Mouse (Mus musculus): Measurements from ENCODE around the gene Mast2. TPM values are rescaled to one million over a fixed set of nuclear protein-coding genes. Genes with fewer than 3 reads are reported as not detected.
A peak's percentile ranks its signal among the peaks of the same experiment; 100 is the strongest.

Gene Mast2
- polyA plus RNA-seq, 1 experiment from 2014 or later: 19.5 TPM

GRCm38 (mm10) chr4:116451553-116451952, 12.4 kb downstream of the Mast2 start:
- H3K27ac ChIP-seq: no peak overlapping the region
- no peaks in the 10 kb centered on the region for H3K9me3 ChIP-seq
- DNase-seq (ENCODE audit: low spot score): no peak
- no peaks in the 10 kb centered on the region for H3K4me1 ChIP-seq (replicated peaks)
- no peaks in the 10 kb centered on the region for H3K27me3 ChIP-seq (ENCODE audit: insufficient read depth, poor library complexity, severe bottlenecking)
- no peak overlapping the region for H3K4me3 ChIP-seq
- H3K36me3 ChIP-seq: peaks cover 10% of the 10 kb centered on the region

- Histone ChIP-seq H3K36me3 (peaks cover 10% of the 10 kb centered on the region), H3K27ac (no peak overlapping the region), H3K27me3 (ENCODE audit: insufficient read depth, poor library complexity, severe bottlenecking) (no peaks in the 10 kb centered on the region), H3K4me1 (replicated peaks) (no peaks in the 10 kb centered on the region), H3K4me3 (no peak overlapping the region), H3K9me3 (no peaks in the 10 kb centered on the region)
- no peak for DNase-seq (ENCODE audit: low spot score)
Observed at GRCm38 (mm10) chr4:116449951-116450350, 14.0 kb downstream of the Mast2 start.

GRCm38 (mm10) chr4:116448673-116449072, 15.3 kb downstream of the Mast2 start:
- H3K9me3 ChIP-seq: no peaks in the 10 kb centered on the region
- no peaks in the 10 kb centered on the region for H3K4me1 ChIP-seq (replicated peaks)
- 53% methylated on average over 8 of the region's 8 CpGs for WGBS
- peak; percentile 30 for DNase-seq (ENCODE audit: low spot score)
- H3K27me3 ChIP-seq (ENCODE audit: insufficient read depth, poor library complexity, severe bottlenecking): no peaks in the 10 kb centered on the region
- no peak overlapping the region for H3K4me3 ChIP-seq
- H3K36me3 ChIP-seq: peaks cover 6% of the 10 kb centered on the region
- H3K27ac ChIP-seq: no peak overlapping the region

- Histone ChIP-seq H3K9me3 (no peaks in the 10 kb centered on the region), H3K4me3 (no peak overlapping the region), H3K27me3 (ENCODE audit: insufficient read depth, poor library complexity, severe bottlenecking) (no peaks in the 10 kb centered on the region), H3K4me1 (replicated peaks) (no peaks in the 10 kb centered on the region), H3K27ac (no peak overlapping the region), H3K36me3 (peaks cover 2% of the 10 kb centered on the region; the same call in 1 of the 2 replicates)
- 92% methylated on average over 1 of the region's 1 CpGs for WGBS
- DNase-seq (ENCODE audit: low spot score): no peak
Observed at GRCm38 (mm10) chr4:116439383-116439782, 24.6 kb downstream of the Mast2 start.

- no peak overlapping the region for H3K4me3 ChIP-seq
- H3K27me3 ChIP-seq (ENCODE audit: insufficient read depth, poor library complexity, severe bottlenecking): no peaks in the 10 kb centered on the region
- H3K36me3 ChIP-seq: peaks cover 10% of the 10 kb centered on the region
- H3K27ac ChIP-seq: no peak overlapping the region
- no peaks in the 10 kb centered on the region for H3K9me3 ChIP-seq
- DNase-seq (ENCODE audit: low spot score): no peak
- no peaks in the 10 kb centered on the region for H3K4me1 ChIP-seq (replicated peaks)
Observed at GRCm38 (mm10) chr4:116438561-116438960, 25.4 kb downstream of the Mast2 start.

- no peaks in the 10 kb centered on the region for H3K4me1 ChIP-seq (replicated peaks)
- H3K36me3 ChIP-seq: peaks cover 24% of the 10 kb centered on the region
- DNase-seq (ENCODE audit: low spot score): no peak
- WGBS: 94% methylated on average over 4 of the region's 4 CpGs
- H3K27me3 ChIP-seq (ENCODE audit: insufficient read depth, poor library complexity, severe bottlenecking): no peaks in the 10 kb centered on the region
- H3K9me3 ChIP-seq: no peaks in the 10 kb centered on the region
- H3K4me3 ChIP-seq: no peak overlapping the region
- H3K27ac ChIP-seq: no peak overlapping the region
Observed at GRCm38 (mm10) chr4:116435626-116436025, 28.4 kb downstream of the Mast2 start.

GRCm38 (mm10) chr4:116422186-116422585, 41.8 kb downstream of the Mast2 start:
- Histone ChIP-seq H3K27ac (no peak overlapping the region), H3K4me1 (replicated peaks) (no peaks in the 10 kb centered on the region), H3K9me3 (no peaks in the 10 kb centered on the region), H3K36me3 (peaks cover 46% of the 10 kb centered on the region), H3K4me3 (no peak overlapping the region), H3K27me3 (ENCODE audit: insufficient read depth, poor library complexity, severe bottlenecking) (no peaks in the 10 kb centered on the region)
- 86% methylated on average over 1 of the region's 1 CpGs for WGBS
- no peak for DNase-seq (ENCODE audit: low spot score)

GRCm38 (mm10) chr4:116421170-116421569, 42.8 kb downstream of the Mast2 start:
- DNase-seq (ENCODE audit: low spot score): no peak
- no peak overlapping the region for H3K27ac ChIP-seq
- H3K4me3 ChIP-seq: no peak overlapping the region
- WGBS: 96% methylated on average over 3 of the region's 3 CpGs
- H3K36me3 ChIP-seq: peaks cover 46% of the 10 kb centered on the region
- no peaks in the 10 kb centered on the region for H3K27me3 ChIP-seq (ENCODE audit: insufficient read depth, poor library complexity, severe bottlenecking)
- H3K9me3 ChIP-seq: no peaks in the 10 kb centered on the region
- no peaks in the 10 kb centered on the region for H3K4me1 ChIP-seq (replicated peaks)

GRCm38 (mm10) chr4:116412993-116413392, 51.0 kb downstream of the Mast2 start:
- 80% methylated on average over 1 of the region's 1 CpGs for WGBS

GRCm38 (mm10) chr4:116411401-116411800, 52.6 kb downstream of the Mast2 start:
- no peak overlapping the region for H3K4me3 ChIP-seq
- H3K4me1 ChIP-seq (replicated peaks): peaks cover 11% of the 10 kb centered on the region
- H3K27me3 ChIP-seq (ENCODE audit: insufficient read depth, poor library complexity, severe bottlenecking): no peaks in the 10 kb centered on the region
- H3K27ac ChIP-seq: no peak overlapping the region
- DNase-seq (ENCODE audit: low spot score): no peak
- H3K9me3 ChIP-seq: no peaks in the 10 kb centered on the region
- H3K36me3 ChIP-seq: no peaks in the 10 kb centered on the region

More at GRCm38 (mm10) chr4:116412993-116413392, 51.0 kb downstream of the Mast2 start:
- Histone ChIP-seq H3K9me3 (no peaks in the 10 kb centered on the region), H3K36me3 (peaks cover 2% of the 10 kb centered on the region; the same call in 1 of the 2 replicates), H3K27ac (no peak overlapping the region), H3K4me1 (replicated peaks) (peaks cover 7% of the 10 kb centered on the region; the same call in 1 of the 2 replicates), H3K27me3 (ENCODE audit: insufficient read depth, poor library complexity, severe bottlenecking) (no peaks in the 10 kb centered on the region), H3K4me3 (no peak overlapping the region)
- DNase-seq (ENCODE audit: low spot score): no peak

GRCm38 (mm10) chr4:116406668-116407067, 57.3 kb downstream of the Mast2 start:
- no peak overlapping the region for H3K4me3 ChIP-seq
- H3K27me3 ChIP-seq (ENCODE audit: insufficient read depth, poor library complexity, severe bottlenecking): no peaks in the 10 kb centered on the region
- no peak overlapping the region for H3K27ac ChIP-seq
- no peaks in the 10 kb centered on the region for H3K9me3 ChIP-seq
- no peaks in the 10 kb centered on the region for H3K36me3 ChIP-seq
- whole genome bisulfite sequencing: 85% methylated on average over 2 of the region's 2 CpGs
- no peak for DNase-seq (ENCODE audit: low spot score)
- H3K4me1 ChIP-seq (replicated peaks): peaks cover 17% of the 10 kb centered on the region

- H3K4me1 ChIP-seq (replicated peaks): peaks cover 17% of the 10 kb centered on the region
- no peaks in the 10 kb centered on the region for H3K27me3 ChIP-seq (ENCODE audit: insufficient read depth, poor library complexity, severe bottlenecking)
- peak overlapping the region; percentile 82 for H3K27ac ChIP-seq
- H3K36me3 ChIP-seq: no peaks in the 10 kb centered on the region
- WGBS: 25% methylated on average over 8 of the region's 8 CpGs
- peak overlapping the region; percentile 36 for H3K4me3 ChIP-seq
- peak; percentile 22 for DNase-seq (ENCODE audit: low spot score)
- H3K9me3 ChIP-seq: no peaks in the 10 kb centered on the region
Observed at GRCm38 (mm10) chr4:116405955-116406351, 58.0 kb downstream of the Mast2 start.

GRCm38 (mm10) chr4:116405276-116405954, 58.6 kb downstream of the Mast2 start:
- Histone ChIP-seq H3K27ac (peak overlapping the region; percentile 82), H3K9me3 (no peaks in the 10 kb centered on the region), H3K36me3 (no peaks in the 10 kb centered on the region), H3K4me3 (peak overlapping the region; percentile 36), H3K27me3 (ENCODE audit: insufficient read depth, poor library complexity, severe bottlenecking) (no peaks in the 10 kb centered on the region), H3K4me1 (replicated peaks) (peaks cover 17% of the 10 kb centered on the region)
- DNase-seq (ENCODE audit: low spot score): no peak
- 45% methylated on average over 7 of the region's 7 CpGs for WGBS

GRCm38 (mm10) chr4:116403884-116404283, 60.1 kb downstream of the Mast2 start:
- 89% methylated on average over 2 of the region's 2 CpGs for WGBS
- Histone ChIP-seq H3K27me3 (ENCODE audit: insufficient read depth, poor library complexity, severe bottlenecking) (no peaks in the 10 kb centered on the region), H3K4me3 (no peak overlapping the region), H3K27ac (no peak overlapping the region), H3K9me3 (no peaks in the 10 kb centered on the region), H3K4me1 (replicated peaks) (peaks cover 17% of the 10 kb centered on the region), H3K36me3 (no peaks in the 10 kb centered on the region)
- DNase-seq (ENCODE audit: low spot score): no peak

Data from hindbrain, embryonic 10.5 days (tissue).